Mouse (Mus musculus): ENCODE results near the gene Kif1a.

Gene Kif1a

GRCm38 (mm10) chr1:93026600-93026999 is 75.2 kb downstream of the Kif1a start:
- no peak for ATAC-seq (ENCODE audit: low TSS enrichment)

GRCm38 (mm10) chr1:93020602-93021001 is 81.1 kb downstream of the Kif1a start:
- ATAC-seq (ENCODE audit: low TSS enrichment), result peak; percentile 69

GRCm38 (mm10) chr1:93018716-93019115 is 83.0 kb downstream of the Kif1a start:
- ATAC-seq (ENCODE audit: low TSS enrichment), result no peak

- peak; percentile 5; the same call in 1 of the 2 replicates for ATAC-seq (ENCODE audit: low TSS enrichment)
These were observed 86.6 kb downstream of the Kif1a start for GRCm38 (mm10) chr1:93015136-93015535.

GRCm38 (mm10) chr1:93014460-93014859 is 87.3 kb downstream of the Kif1a start:
- ATAC-seq (ENCODE audit: low TSS enrichment), result peak; percentile 70

- no peak for ATAC-seq (ENCODE audit: low TSS enrichment)
These were observed 88.4 kb downstream of the Kif1a start for GRCm38 (mm10) chr1:93013367-93013766.

- ATAC-seq (ENCODE audit: low TSS enrichment), result no peak
These were observed 89.6 kb downstream of the Kif1a start for GRCm38 (mm10) chr1:93012103-93012585.

GRCm38 (mm10) chr1:93010731-93011130 is 91.0 kb downstream of the Kif1a start:
- no peak for ATAC-seq (ENCODE audit: low TSS enrichment)

- ATAC-seq (ENCODE audit: low TSS enrichment), result no peak
These were observed 92.6 kb downstream of the Kif1a start for GRCm38 (mm10) chr1:93009196-93009595.

- ATAC-seq (ENCODE audit: low TSS enrichment), result no peak
These were observed 95.7 kb downstream of the Kif1a start, which contains the start of gene Aqp12 for GRCm38 (mm10) chr1:93006061-93006460. TSS of gene Aqp12 (plus strand) at chr1:93006334.

GRCm38 (mm10) chr1:92992880-92993279 is 108.9 kb downstream of the Kif1a start:
- no peak for ATAC-seq (ENCODE audit: low TSS enrichment)

- ATAC-seq (ENCODE audit: low TSS enrichment), result no peak
These were observed 109.4 kb downstream of the Kif1a start for GRCm38 (mm10) chr1:92992214-92992855.

GRCm38 (mm10) chr1:92989891-92990290 is 111.9 kb downstream of the Kif1a start:
- ATAC-seq (ENCODE audit: low TSS enrichment), result no peak

GRCm38 (mm10) chr1:92988894-92989293 is 112.9 kb downstream of the Kif1a start:
- no peak for ATAC-seq (ENCODE audit: low TSS enrichment)

GRCm38 (mm10) chr1:92984999-92985398 is 116.8 kb downstream of the Kif1a start:
- no peak for ATAC-seq (ENCODE audit: low TSS enrichment)

- ATAC-seq (ENCODE audit: low TSS enrichment), result no peak
These were observed 118.7 kb downstream of the Kif1a start for GRCm38 (mm10) chr1:92982931-92983605.

- ATAC-seq (ENCODE audit: low TSS enrichment), result no peak
These were observed 120.5 kb downstream of the Kif1a start for GRCm38 (mm10) chr1:92981056-92981845.

GRCm38 (mm10) chr1:92979073-92979602 is 122.6 kb downstream of the Kif1a start:
- ATAC-seq (ENCODE audit: low TSS enrichment), result no peak

GRCm38 (mm10) chr1:92978645-92979044 is 123.1 kb downstream of the Kif1a start:
- no peak for ATAC-seq (ENCODE audit: low TSS enrichment)

GRCm38 (mm10) chr1:92976141-92976566 is 125.6 kb downstream of the Kif1a start:
- ATAC-seq (ENCODE audit: low TSS enrichment), result no peak

GRCm38 (mm10) chr1:92972854-92973253 is 128.9 kb downstream of the Kif1a start:
- ATAC-seq (ENCODE audit: low TSS enrichment), result no peak

Data from frontal cortex, adult (tissue).